Mouse (Mus musculus): ENCODE measurements around the gene Zfp112. TPM values are rescaled to one million over a fixed set of nuclear protein-coding genes. Genes with fewer than 3 reads are reported as not detected.
"Not testable (repeated sequence)": the region's sequence is repeated elsewhere in the genome, so short reads cannot be mapped to it uniquely, and the experiment has no call there.

Gene Zfp112
- 1 to 10 TPM; 3.1 to 5.1 TPM for total RNA-seq (2021)
- long read RNA-seq, experiment 1, partial matches to known transcripts: 2 of 4 reads
- long read RNA-seq, experiment 1, other reads (novel, unspliced or antisense): 2 of 4 reads
- long read RNA-seq, experiment 2, partial matches to known transcripts: 0 of 4 reads
- long read RNA-seq, experiment 2, other reads (novel, unspliced or antisense): 3 of 4 reads

GRCm38 (mm10) chr7:24112156-24112856 lies at the start of gene Zfp112:
Zfp112 (plus strand) TSS chr7:24112314.
- DNase-seq: peak; percentile 71 to 79
- intact Hi-C loops (cut with DNase I): loop anchor here (2.0 kb wide), 1 partner anchor 30 kb away; no protein-coding TSS in a partner anchor

- DNase-seq; intact Hi-C loops (cut with DNase I): not testable (repeated sequence)
Observed at GRCm38 (mm10) chr7:24074424-24074823, 37.7 kb upstream of the Zfp112 start.

GRCm38 (mm10) chr7:24081634-24082431 lies 30.3 kb upstream of the Zfp112 start, which contains the start of gene Zfp180:
Zfp180 (plus strand) TSS chr7:24081924.
- intact Hi-C loops (cut with DNase I): loop anchor here (2.0 to 5.0 kb wide), 2 partner anchors 31 to 50 kb away; partner anchors contain the start of genes Zfp112 and Zfp235

GRCm38 (mm10) chr7:24082457-24083235 lies 29.5 kb upstream of the Zfp112 start:
- no peak for DNase-seq
- intact Hi-C loops (cut with DNase I): loop anchor here (2.0 to 5.0 kb wide), 2 partner anchors 30 to 50 kb away; partner anchors contain the start of genes Zfp112 and Zfp235

More at GRCm38 (mm10) chr7:24081634-24082431, 30.3 kb upstream of the Zfp112 start, which contains the start of gene Zfp180:
- DNase-seq: peak; percentile 93 to 96

GRCm38 (mm10) chr7:24086871-24087270 lies 25.2 kb upstream of the Zfp112 start:
- no peak for DNase-seq
- intact Hi-C loops (cut with DNase I): loop anchor here (5.0 kb wide), 1 partner anchor 315 kb away; no protein-coding TSS in a partner anchor

- intact Hi-C loops (cut with DNase I): loop anchor here (5.0 kb wide), 1 partner anchor 315 kb away; no protein-coding TSS in a partner anchor
- DNase-seq: no peak
Observed at GRCm38 (mm10) chr7:24087485-24088125, 24.5 kb upstream of the Zfp112 start.

GRCm38 (mm10) chr7:24104403-24104802 lies 7.7 kb upstream of the Zfp112 start:
- intact Hi-C loops (cut with DNase I): no loop called here
- no peak for DNase-seq

- intact Hi-C loops (cut with DNase I): no loop called here
- no peak for DNase-seq
Observed at GRCm38 (mm10) chr7:24105144-24105703, 6.9 kb upstream of the Zfp112 start.

- DNase-seq: no peak
- intact Hi-C loops (cut with DNase I): no loop called here
Observed at GRCm38 (mm10) chr7:24110839-24111238, 1.3 kb upstream of the Zfp112 start.

- DNase-seq: no peak
- intact Hi-C loops (cut with DNase I): loop anchor here (2.0 kb wide), 1 partner anchor 29 kb away; no protein-coding TSS in a partner anchor
Observed at GRCm38 (mm10) chr7:24111772-24112155, 350 bp upstream of the Zfp112 start.

- intact Hi-C loops (cut with DNase I): loop anchor here (2.0 kb wide), 1 partner anchor 30 kb away; no protein-coding TSS in a partner anchor
- peak; percentile 41 to 56 for DNase-seq
Observed at GRCm38 (mm10) chr7:24113001-24113400, 887 bp downstream of the Zfp112 start.

GRCm38 (mm10) chr7:24116655-24117054 lies 4.5 kb downstream of the Zfp112 start:
- intact Hi-C loops (cut with DNase I): no loop called here
- no peak for DNase-seq

GRCm38 (mm10) chr7:24133425-24133995 lies 21.4 kb downstream of the Zfp112 start:
- intact Hi-C loops (cut with DNase I): loop anchor here (5.0 to 10.0 kb wide), 4 partner anchors 51 to 181 kb away; partner anchors contain the start of genes Zfp108, Zfp180 and Zfp94
- no peak for DNase-seq

GRCm38 (mm10) chr7:24133996-24134828 lies 22.1 kb downstream of the Zfp112 start, which contains the start of gene Zfp235:
Zfp235 (plus strand) TSS chr7:24134169.
- peak; percentile 82 to 87 for DNase-seq
- intact Hi-C loops (cut with DNase I): loop anchor here (5.0 to 10.0 kb wide), 4 partner anchors 52 to 181 kb away; partner anchors contain the start of genes Zfp108, Zfp180 and Zfp94

GRCm38 (mm10) chr7:24142566-24142965 lies 30.5 kb downstream of the Zfp112 start:
- intact Hi-C loops (cut with DNase I): no loop called here
- no peak for DNase-seq

GRCm38 (mm10) chr7:24153272-24153671 lies 41.2 kb downstream of the Zfp112 start:
- peak in 1 of 2 experiments; percentile 7 for DNase-seq
- intact Hi-C loops (cut with DNase I): no loop called here

GRCm38 (mm10) chr7:24172191-24172590 lies 60.1 kb downstream of the Zfp112 start:
- intact Hi-C loops (cut with DNase I): no loop called here
- DNase-seq: no peak

Data from heart, postnatal 14 days (tissue).